In genomic region chr9:110685187-110685586, GRCm38 (mm10) we compare ENCODE assay signal across 9 mouse cellular contexts. TPM values are rescaled to one million over a fixed set of nuclear protein-coding genes. Genes with fewer than 3 reads are reported as not detected.
A peak's percentile ranks its signal among the peaks of the same experiment; 100 is the strongest.
DNase-seq lines count a peak whose midpoint lies in the region; ATAC-seq lines count a peak whose summit lies in the region.
"Had no signal": no experiment of that assay in that cellular context is flagged by ENCODE, and none has a peak within 500 bp of the region (broad histone marks: within the 10 kb centered on the region; RNA-seq: fewer than 3 reads in every experiment).

No protein-coding gene starts in this region.

- WGBS in heart, embryonic 14.5 days, result 90% methylated on average over 8 of the region's 8 CpGs
- 68% methylated on average over 8 of the region's 8 CpGs for WGBS in hindbrain, embryonic 15.5 days

- H3K4me2 ChIP-seq in heart, embryonic 14.5 days (ENCODE audit: low read length), result peak overlapping the region; percentile 56; the same call in 1 of the 2 replicates
- no peak overlapping the region for H3K4me2 ChIP-seq in hindbrain, embryonic 15.5 days

- ATAC-seq in heart, embryonic 14.5 days (ENCODE audit: insufficient number of reproducible peaks, insufficient read depth, low FRiP score, low read depth), result no peak
- no peak for ATAC-seq in hindbrain, embryonic 15.5 days (ENCODE audit: low FRiP score, low read depth)

- 0 out of 2 replicates have a peak, but pooled peaks cover 2% of the 10 kb centered on the region for H3K36me3 ChIP-seq in heart, embryonic 14.5 days (ENCODE audit: control insufficient read depth, insufficient read depth, low read length)
- no peaks in the 10 kb centered on the region for H3K36me3 ChIP-seq in hindbrain, embryonic 15.5 days

- peak overlapping the region; percentile 70 for H3K9ac ChIP-seq in heart, embryonic 14.5 days (ENCODE audit: low read length)
- no peak overlapping the region for H3K9ac ChIP-seq in hindbrain, embryonic 15.5 days

- peaks cover 46 to 53% of the 10 kb centered on the region in 2 experiments for H3K4me1 ChIP-seq in heart, embryonic 14.5 days (ENCODE audit: control insufficient read depth in 2 of 2, insufficient read depth in 2 of 2, low read length in 2 of 2)
- peaks cover 53% of the 10 kb centered on the region for H3K4me1 ChIP-seq in hindbrain, embryonic 15.5 days (replicated peaks)

- no peaks in the 10 kb centered on the region for H3K9me3 ChIP-seq in heart, embryonic 14.5 days (ENCODE audit: control insufficient read depth, low read length)
- no peaks in the 10 kb centered on the region for H3K9me3 ChIP-seq in hindbrain, embryonic 15.5 days

- H3K4me3 ChIP-seq in heart, embryonic 14.5 days (ENCODE audit: control insufficient read depth in 1 of 2, insufficient read depth in 1 of 2, low read depth in 1 of 2, low read length in 2 of 2), result no peak overlapping the region
- H3K4me3 ChIP-seq in hindbrain, embryonic 15.5 days, result no peak overlapping the region

- no peaks in the 10 kb centered on the region for H3K27me3 ChIP-seq in heart, embryonic 14.5 days (ENCODE audit: control insufficient read depth, insufficient read depth, low read length)
- no peaks in the 10 kb centered on the region for H3K27me3 ChIP-seq in hindbrain, embryonic 15.5 days

- DNase-seq in heart, adult 11 months, result no peak
- peak; percentile 63 for DNase-seq in 3134 (ENCODE audit: extremely low read depth, insufficient read length, low spot score)
- peak; percentile 18 for DNase-seq in MN1 (ENCODE audit: low spot score)
- no peak for DNase-seq in gastrocnemius, postnatal 10 days
- DNase-seq in adipocyte (ENCODE audit: low spot score), result no peak
- DNase-seq in urinary bladder, adult 2 months (ENCODE audit: low spot score), result no peak

- H3K27ac ChIP-seq in heart, embryonic 14.5 days (replicated peaks in 1 of 2; ENCODE audit: control insufficient read depth in 1 of 2, insufficient read depth in 1 of 2, low read depth in 2 of 2, low read length in 2 of 2), result peak overlapping the region; percentile 87 to 99
- peak overlapping the region; percentile 69 for H3K27ac ChIP-seq in hindbrain, embryonic 15.5 days (replicated peaks)

RNA-seq across cellular contexts. Expression of gene Ccdc12, which starts 28.9 kb away (rescaled TPM):
- polyA plus RNA-seq in heart, embryonic 14.5 days (2014; fragmentation: Nextera tagmentation; extraction: Ambion mirVana), result 146 and 147 TPM in 2 replicates
- polyA plus RNA-seq in hindbrain, embryonic 15.5 days (2015; fragmentation: Nextera tagmentation; extraction: Ambion mirVana), result 103 and 107 TPM in 2 replicates
- total RNA-seq in gastrocnemius, postnatal 10 days (2021), result 10 to 100 TPM; 50.3 to 53.6 TPM
- 119 and 152 TPM in 2 replicates for polyA plus RNA-seq in urinary bladder, adult 2 months (2012; rRNA removed)

RNA-seq across cellular contexts. Expression of gene Nbeal2, which starts 31.2 kb away (rescaled TPM):
- polyA plus RNA-seq in heart, embryonic 14.5 days (2014; fragmentation: Nextera tagmentation; extraction: Ambion mirVana), result 2.4 and 2.7 TPM in 2 replicates
- 3.5 and 4.3 TPM in 2 replicates for polyA plus RNA-seq in hindbrain, embryonic 15.5 days (2015; fragmentation: Nextera tagmentation; extraction: Ambion mirVana)
- 1 to 10 TPM; 2.2 to 3.4 TPM for total RNA-seq in gastrocnemius, postnatal 10 days (2021)
- 42.8 and 59.9 TPM in 2 replicates for polyA plus RNA-seq in urinary bladder, adult 2 months (2012; rRNA removed)

RNA-seq across cellular contexts. Expression of gene Myl3, which starts 56.5 kb away (rescaled TPM):
- polyA plus RNA-seq in heart, embryonic 14.5 days (2014; fragmentation: Nextera tagmentation; extraction: Ambion mirVana), result 4,569 and 4,875 TPM in 2 replicates
- polyA plus RNA-seq in hindbrain, embryonic 15.5 days (2015; fragmentation: Nextera tagmentation; extraction: Ambion mirVana), result 0.17 TPM in 1 of 2 replicates, not detected in the other
- 100 to 1,000 TPM; 260 to 321 TPM for total RNA-seq in gastrocnemius, postnatal 10 days (2021)
- polyA plus RNA-seq in urinary bladder, adult 2 months (2012; rRNA removed), result not detected in 2 replicates
- total RNA-seq: neutrophil, adult 5-6 weeks had no signal

Comparison
In these comparisons a context has a peak if more than half of its experiments do, and no peak if none do; other contexts are left out.
1. DNase-seq: peak in 3134 (single experiment) and MN1 (single experiment); none in heart, adult 11 months (single experiment), gastrocnemius, postnatal 10 days (single experiment), adipocyte (single experiment) and urinary bladder, adult 2 months (single experiment).
2. RNA of gene Myl3, which starts 56.5 kb away (polyA plus RNA-seq): 4,569 to 4,875 TPM in heart, embryonic 14.5 days; 0.17 TPM in hindbrain, embryonic 15.5 days and not detected in urinary bladder, adult 2 months; every median in the first group is over 1,000 times any median in the second.